Mouse (Mus musculus) urinary bladder, adult 2 months (tissue): Measurements from ENCODE around the gene Ppy. TPM values are rescaled to one million over a fixed set of nuclear protein-coding genes. Genes with fewer than 3 reads are reported as not detected.

ENCODE experiments used
- DNase-seq: peaks from one replicate; pipeline ENCODE4 v3.0.0; 2022; ENCODE audit warnings: low spot score
- polyA plus RNA-seq: library from polyadenylated mRNA; depleted of rRNA; stranded (reverse); fragments of >200 nt; gene quantifications from 2 replicates; pipeline ENCODE4 v1.2.3, GENCODE M21; 2012; rRNA removed

Ppy gene
- polyA plus RNA-seq, result 0.19 and 0.51 TPM in 2 replicates

- no peak for DNase-seq
Observed at GRCm38 (mm10) chr11:102101219-102101618, at the start of gene Ppy. Gene Ppy, minus strand, starts transcription at chr11:102101319.

GRCm38 (mm10) chr11:102147213-102147989 is 46.3 kb upstream of the Ppy start:
- no peak for DNase-seq

GRCm38 (mm10) chr11:102146531-102146930 is 45.4 kb upstream of the Ppy start:
- no peak for DNase-seq

GRCm38 (mm10) chr11:102146005-102146404 is 44.9 kb upstream of the Ppy start:
- DNase-seq, result no peak

- DNase-seq, result no peak
Observed at GRCm38 (mm10) chr11:102145471-102146001, 44.4 kb upstream of the Ppy start, which contains the start of gene Nags. Gene Nags, plus strand, starts transcription at chr11:102145513.

- no peak for DNase-seq
Observed at GRCm38 (mm10) chr11:102144957-102145470, 43.9 kb upstream of the Ppy start.

GRCm38 (mm10) chr11:102142355-102142754 is 41.2 kb upstream of the Ppy start:
- DNase-seq, result no peak

- DNase-seq, result no peak
Observed at GRCm38 (mm10) chr11:102140508-102140907, 39.4 kb upstream of the Ppy start.

- DNase-seq, result no peak
Observed at GRCm38 (mm10) chr11:102138447-102138740, 37.3 kb upstream of the Ppy start.

GRCm38 (mm10) chr11:102137625-102138446 is 36.7 kb upstream of the Ppy start:
- no peak for DNase-seq

- no peak for DNase-seq
Observed at GRCm38 (mm10) chr11:102134516-102134915, 33.4 kb upstream of the Ppy start.

- no peak for DNase-seq
Observed at GRCm38 (mm10) chr11:102117386-102117785, 16.3 kb upstream of the Ppy start.

- no peak for DNase-seq
Observed at GRCm38 (mm10) chr11:102116241-102116640, 15.1 kb upstream of the Ppy start.

GRCm38 (mm10) chr11:102111576-102111975 is 10.5 kb upstream of the Ppy start:
- DNase-seq, result no peak

- DNase-seq, result no peak
Observed at GRCm38 (mm10) chr11:102107732-102108131, 6.6 kb upstream of the Ppy start, which contains the start of gene Pyy. Gene Pyy, minus strand, starts transcription at chr11:102107832.

- no peak for DNase-seq
Observed at GRCm38 (mm10) chr11:102106911-102107310, 5.8 kb upstream of the Ppy start.

GRCm38 (mm10) chr11:102102485-102103258 is 1.6 kb upstream of the Ppy start:
- DNase-seq, result peak; percentile 42

- DNase-seq, result peak; percentile 62
Observed at GRCm38 (mm10) chr11:102096887-102097391, 4.2 kb downstream of the Ppy start.

GRCm38 (mm10) chr11:102096446-102096845 is 4.7 kb downstream of the Ppy start:
- DNase-seq, result no peak

- no peak for DNase-seq
Observed at GRCm38 (mm10) chr11:102095676-102096075, 5.4 kb downstream of the Ppy start.

GRCm38 (mm10) chr11:102089088-102089808 is 11.9 kb downstream of the Ppy start:
- DNase-seq, result peak; percentile 35
